Mouse (Mus musculus) frontal cortex, postnatal 25 days (tissue): ENCODE data around the gene Katnal1.

ENCODE experiments used
- DNase-seq, 2 experiments: peaks; one replicate each; pipeline ENCODE4 v3.0.0; 2022; ENCODE audit warnings: low spot score in 2 of 2

Katnal1 gene

GRCm38 (mm10) chr5:148954314-148955060 is 25.4 kb upstream of the Katnal1 start:
- DNase-seq, result no peak

GRCm38 (mm10) chr5:148953098-148953497 is 24.0 kb upstream of the Katnal1 start:
- DNase-seq, result no peak

GRCm38 (mm10) chr5:148952419-148952818 is 23.3 kb upstream of the Katnal1 start:
- no peak for DNase-seq

- no peak for DNase-seq
These were observed 22.2 kb upstream of the Katnal1 start for GRCm38 (mm10) chr5:148951360-148951759.

- DNase-seq, result no peak
These were observed 20.9 kb upstream of the Katnal1 start for GRCm38 (mm10) chr5:148950064-148950463.

- DNase-seq, result no peak
These were observed 19.5 kb upstream of the Katnal1 start for GRCm38 (mm10) chr5:148948577-148948976.

- no peak for DNase-seq
These were observed 18.3 kb upstream of the Katnal1 start for GRCm38 (mm10) chr5:148947412-148947811.

GRCm38 (mm10) chr5:148946787-148947186 is 17.7 kb upstream of the Katnal1 start:
- no peak for DNase-seq

GRCm38 (mm10) chr5:148945735-148946134 is 16.6 kb upstream of the Katnal1 start:
- no peak for DNase-seq

GRCm38 (mm10) chr5:148944024-148944423 is 14.9 kb upstream of the Katnal1 start:
- DNase-seq, result no peak

GRCm38 (mm10) chr5:148943444-148943843 is 14.3 kb upstream of the Katnal1 start:
- no peak for DNase-seq

GRCm38 (mm10) chr5:148942957-148943356 is 13.8 kb upstream of the Katnal1 start:
- DNase-seq, result no peak

- DNase-seq, result no peak
These were observed 13.2 kb upstream of the Katnal1 start for GRCm38 (mm10) chr5:148942305-148942704.

- DNase-seq, result no peak
These were observed 12.7 kb upstream of the Katnal1 start for GRCm38 (mm10) chr5:148941867-148942266.

- DNase-seq, result no peak
These were observed 10.8 kb upstream of the Katnal1 start for GRCm38 (mm10) chr5:148939948-148940382.

- DNase-seq, result no peak
These were observed 7.4 kb upstream of the Katnal1 start for GRCm38 (mm10) chr5:148936516-148936951.

- DNase-seq, result no peak
These were observed 6.8 kb upstream of the Katnal1 start for GRCm38 (mm10) chr5:148935871-148936270.

- no peak for DNase-seq
These were observed 6.1 kb upstream of the Katnal1 start for GRCm38 (mm10) chr5:148935071-148935821.

GRCm38 (mm10) chr5:148934457-148934856 is 5.3 kb upstream of the Katnal1 start:
- no peak for DNase-seq

GRCm38 (mm10) chr5:148933767-148934166 is 4.6 kb upstream of the Katnal1 start:
- no peak for DNase-seq

GRCm38 (mm10) chr5:148931301-148931700 is 2.2 kb upstream of the Katnal1 start:
- DNase-seq, result no peak

- peak; percentile 90 to 91 for DNase-seq
These were observed 571 bp downstream of the Katnal1 start for GRCm38 (mm10) chr5:148928382-148929115.
